Mouse (Mus musculus) liver, embryonic 12.5 days (tissue): ENCODE results near the gene Ankrd33. TPM values are rescaled to one million over a fixed set of nuclear protein-coding genes. Genes with fewer than 3 reads are reported as not detected.
"Not testable (repeated sequence)": the region's sequence is repeated elsewhere in the genome, so short reads cannot be mapped to it uniquely, and the experiment has no call there.

ENCODE experiments used
- ATAC-seq: fragments of 200-750 bp; cut with Nextera tagmentation; 2 replicates; pipeline ENCODE4 v1.8.0; 2017; ENCODE audit warnings: moderate number of reproducible peaks, mild to moderate bottlenecking, moderate library complexity
- H3K27ac ChIP-seq: fragments of 300-500 bp; sonication (generic); 2 replicates; pipeline ENCODE4 v1.5.1; 2016; ENCODE audit warnings: mild to moderate bottlenecking
- H3K27me3 ChIP-seq: fragments of 300-500 bp; sonication (generic); replicated peaks from 2 replicates; pipeline ENCODE4 v1.6.1; 2016; ENCODE audit warnings: mild to moderate bottlenecking, moderate library complexity
- H3K36me3 ChIP-seq: fragments of 300-500 bp; sonication (generic); 2 replicates; pipeline ENCODE4 v1.6.1; 2016; ENCODE audit warnings: mild to moderate bottlenecking, moderate library complexity
- H3K4me1 ChIP-seq: fragments of 300-500 bp; sonication (generic); 2 replicates; pipeline ENCODE4 v1.6.1; 2016
- H3K4me2 ChIP-seq: fragments of 300-500 bp; sonication (generic); 2 replicates; pipeline ENCODE4 v1.6.1; 2016; ENCODE audit warnings: mild to moderate bottlenecking, moderate library complexity
- H3K4me3 ChIP-seq: fragments of 300-500 bp; sonication (generic); 2 replicates; pipeline ENCODE4 v1.5.1; 2016; ENCODE audit warnings: mild to moderate bottlenecking, moderate library complexity
- H3K9ac ChIP-seq: fragments of 300-500 bp; sonication (generic); 2 replicates; pipeline ENCODE4 v1.6.1; 2016; ENCODE audit warnings: mild to moderate bottlenecking, moderate library complexity
- H3K9me3 ChIP-seq: fragments of 300-500 bp; sonication (generic); replicated peaks from 2 replicates; pipeline ENCODE4 v1.6.1; 2016; ENCODE audit warnings: mild to moderate bottlenecking, moderate library complexity
- WGBS: fragments of 180-500 bp; shearing (Covaris S2); methylation state at CpG from one replicate; pipeline ENCODE4 v1.1.7; 2016; ENCODE audit not compliant: insufficient replicate concordance; 5-methylcytosine and 5-hydroxymethylcytosine counted together
- polyA plus RNA-seq: library from polyadenylated mRNA; unstranded; fragments of >200 nt; fragmentation: Nextera tagmentation; extraction: Ambion mirVana; gene quantifications from 2 replicates; pipeline ENCODE4 v1.2.1, GENCODE M21; 2016

Ankrd33 gene
- polyA plus RNA-seq, 1 experiment from 2014 or later: not detected

DNA sequence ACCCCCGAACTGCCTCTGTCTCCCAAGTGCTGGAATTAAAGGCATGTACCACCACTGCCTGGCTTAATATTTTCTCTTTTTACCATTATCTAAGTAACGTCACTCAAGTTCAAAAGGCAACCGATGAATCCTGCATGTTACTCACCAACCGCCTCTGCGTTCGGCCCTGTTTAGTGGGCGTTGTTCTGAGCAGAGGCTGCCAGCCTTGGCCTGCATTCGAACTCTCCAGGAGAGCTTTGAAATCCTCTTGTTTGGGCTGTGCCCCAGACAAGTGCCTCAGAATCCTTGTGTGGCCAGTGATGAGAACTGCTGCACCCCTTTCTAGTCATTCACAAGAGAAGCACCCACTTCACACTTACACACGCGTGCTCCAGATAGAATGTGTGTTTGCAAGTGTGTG, 9.5 kb upstream of the Ankrd33 start:
- no peaks in the 10 kb centered on the region for H3K9me3 ChIP-seq
- no peak for ATAC-seq
- H3K4me3 ChIP-seq: no peak overlapping the region
- no peak overlapping the region for H3K4me2 ChIP-seq
- no peak overlapping the region for H3K27ac ChIP-seq
- H3K9ac ChIP-seq: no peak overlapping the region
- 79% methylated on average over 10 of the region's 10 CpGs for WGBS
- H3K4me1 ChIP-seq: 0 out of 2 replicates have a peak, but pooled peaks cover 3% of the 10 kb centered on the region
- H3K27me3 ChIP-seq: peaks cover 14% of the 10 kb centered on the region
- no peaks in the 10 kb centered on the region for H3K36me3 ChIP-seq

DNA sequence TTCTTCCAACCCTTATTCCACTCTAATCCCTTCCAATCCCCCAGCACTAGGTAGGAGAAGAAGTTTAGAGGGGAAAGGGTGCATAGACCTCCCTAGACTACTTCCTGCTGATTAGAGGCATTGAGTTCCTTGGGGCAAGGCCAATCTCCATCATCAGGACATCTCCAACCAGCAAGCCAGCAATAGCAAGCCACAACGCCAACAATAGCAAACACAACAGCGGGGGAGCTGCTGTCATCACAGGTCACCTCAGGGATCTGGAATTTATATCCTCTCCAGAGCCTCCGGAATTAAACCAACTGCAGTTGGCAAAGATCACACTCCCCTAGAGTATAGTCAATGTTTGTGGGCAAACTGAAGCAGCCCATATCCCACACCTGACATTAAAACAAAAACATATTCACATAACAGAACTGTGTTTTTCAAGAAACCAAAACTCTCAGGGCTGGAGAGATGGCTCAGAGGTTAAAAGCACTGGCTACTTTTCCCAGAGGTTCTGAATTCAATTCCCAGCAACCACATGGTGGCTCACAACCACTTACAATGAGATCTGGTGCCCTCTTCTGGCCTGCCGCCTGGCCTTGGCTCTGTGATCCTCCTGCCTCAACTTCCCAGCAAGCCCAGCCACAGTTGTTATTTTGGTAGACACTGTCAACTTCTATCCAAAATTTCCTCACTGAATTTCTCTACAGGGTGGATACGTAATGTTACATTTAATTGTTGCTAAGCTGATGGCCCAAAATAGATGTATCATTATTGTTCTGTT, 7.5 kb upstream of the Ankrd33 start:
- no peak overlapping the region for H3K4me3 ChIP-seq
- no peak overlapping the region for H3K4me2 ChIP-seq
- no peak for ATAC-seq
- 74% methylated on average over 5 of the region's 5 CpGs for WGBS
- H3K4me1 ChIP-seq: 0 out of 2 replicates have a peak, but pooled peaks cover 3% of the 10 kb centered on the region
- H3K27me3 ChIP-seq: peaks cover 20% of the 10 kb centered on the region
- H3K27ac ChIP-seq: no peak overlapping the region
- no peak overlapping the region for H3K9ac ChIP-seq
- no peaks in the 10 kb centered on the region for H3K9me3 ChIP-seq
- H3K36me3 ChIP-seq: no peaks in the 10 kb centered on the region

DNA sequence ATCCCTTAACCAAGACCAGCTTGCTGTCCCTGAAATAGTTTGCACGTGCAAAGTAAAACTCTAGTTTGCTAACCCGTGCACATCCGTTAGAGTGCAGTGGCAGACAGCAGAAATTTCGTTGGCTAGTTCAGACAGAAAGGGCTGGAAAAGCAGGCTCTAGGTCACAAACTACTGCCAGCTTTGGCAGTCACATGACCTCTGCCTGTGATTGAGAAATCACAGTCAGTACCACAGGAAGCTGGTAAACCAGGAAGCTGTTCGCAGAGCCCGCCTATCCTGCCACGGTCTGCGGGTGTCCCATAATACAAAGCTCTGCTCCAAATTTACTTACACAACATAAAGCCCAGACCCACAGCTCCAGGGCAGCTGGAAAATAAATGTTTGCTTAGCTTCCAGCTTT, 2.4 kb upstream of the Ankrd33 start:
- 0 out of 2 replicates have a peak overlapping the region, but pooled peaks have one; percentile 8 for H3K4me2 ChIP-seq

DNA sequence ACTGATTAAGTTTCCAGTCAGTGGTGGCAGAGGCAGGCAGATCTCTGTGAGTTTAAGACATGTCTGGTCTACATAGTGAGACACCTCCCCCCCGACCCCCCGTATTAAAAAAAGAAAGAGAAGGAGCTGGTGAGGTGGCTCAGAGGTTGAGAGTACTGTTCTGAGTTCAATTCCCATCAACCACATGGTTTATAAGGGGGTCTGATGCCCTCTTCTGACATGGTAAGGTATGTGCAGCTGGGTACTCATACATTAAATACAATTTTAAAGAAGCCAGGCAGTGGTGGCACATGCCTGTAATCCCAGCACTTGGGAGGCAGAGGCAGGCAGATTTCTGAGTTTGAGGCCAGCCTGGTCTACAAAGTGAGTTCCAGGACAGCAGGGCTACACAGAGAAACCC, 1.8 kb upstream of the Ankrd33 start:
- not testable (repeated sequence) for ATAC-seq, H3K4me1 ChIP-seq, H3K4me3 ChIP-seq, H3K36me3 ChIP-seq, H3K9me3 ChIP-seq, H3K27ac ChIP-seq, H3K9ac ChIP-seq, H3K4me2 ChIP-seq
- peaks cover 30% of the 10 kb centered on the region for H3K27me3 ChIP-seq
- 67% methylated on average over 2 of the region's 2 CpGs for WGBS

More for the DNA sequence above, 2.4 kb upstream of the Ankrd33 start:
- Histone ChIP-seq H3K4me3 (no peak overlapping the region), H3K9me3 (0 out of 2 replicates have a peak, but pooled peaks cover 4% of the 10 kb centered on the region), H3K9ac (no peak overlapping the region), H3K36me3 (no peaks in the 10 kb centered on the region), H3K4me1 (no peaks in the 10 kb centered on the region), H3K27me3 (peaks cover 27% of the 10 kb centered on the region), H3K27ac (no peak overlapping the region)
- 23% methylated on average over 8 of the region's 8 CpGs for WGBS
- no peak; the same call in 1 of the 2 replicates for ATAC-seq

DNA sequence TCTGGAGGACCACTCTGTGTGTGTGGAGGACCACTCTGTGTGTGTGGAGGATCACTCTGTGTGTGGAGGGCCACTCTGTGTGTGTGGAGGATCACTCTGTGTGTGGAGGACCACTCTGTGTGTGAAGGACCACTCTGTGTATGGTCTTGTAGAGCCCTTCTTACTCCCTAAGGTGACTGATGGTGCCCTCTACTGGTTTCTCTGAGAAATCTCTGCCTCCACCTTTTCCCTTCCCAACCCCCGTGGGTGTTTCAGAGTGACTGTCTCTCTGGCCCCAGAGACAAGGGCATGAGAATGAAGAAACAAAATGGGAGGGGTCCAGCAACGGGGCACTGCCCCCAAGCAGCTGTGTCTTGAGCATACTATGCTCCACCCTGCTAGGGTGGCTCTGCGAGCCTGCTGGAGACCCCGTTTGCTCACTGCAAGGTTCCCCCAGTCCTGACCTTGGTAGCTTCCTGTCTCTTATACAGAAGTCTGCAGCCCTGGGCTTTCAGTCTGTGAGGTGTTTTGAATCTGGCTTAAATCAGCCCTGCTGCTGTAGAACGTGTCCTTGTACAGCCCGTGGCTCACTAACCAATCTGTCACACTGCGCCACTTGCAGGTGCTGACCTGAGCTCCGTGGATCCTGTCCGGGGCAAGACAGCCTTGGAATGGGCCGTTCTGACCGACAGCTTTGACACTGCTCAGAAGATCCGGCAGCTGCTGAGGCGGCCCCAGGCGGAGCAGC, 3.0 kb downstream of the Ankrd33 start:
- Histone ChIP-seq H3K4me1 (no peaks in the 10 kb centered on the region), H3K36me3 (no peaks in the 10 kb centered on the region), H3K9me3 (0 out of 2 replicates have a peak, but pooled peaks cover 4% of the 10 kb centered on the region), H3K4me3 (no peak overlapping the region), H3K9ac (no peak overlapping the region), H3K27ac (no peak overlapping the region), H3K27me3 (peaks cover 42% of the 10 kb centered on the region), H3K4me2 (no peak overlapping the region)
- WGBS: 60% methylated on average over 14 of the region's 14 CpGs
- no peak for ATAC-seq

DNA sequence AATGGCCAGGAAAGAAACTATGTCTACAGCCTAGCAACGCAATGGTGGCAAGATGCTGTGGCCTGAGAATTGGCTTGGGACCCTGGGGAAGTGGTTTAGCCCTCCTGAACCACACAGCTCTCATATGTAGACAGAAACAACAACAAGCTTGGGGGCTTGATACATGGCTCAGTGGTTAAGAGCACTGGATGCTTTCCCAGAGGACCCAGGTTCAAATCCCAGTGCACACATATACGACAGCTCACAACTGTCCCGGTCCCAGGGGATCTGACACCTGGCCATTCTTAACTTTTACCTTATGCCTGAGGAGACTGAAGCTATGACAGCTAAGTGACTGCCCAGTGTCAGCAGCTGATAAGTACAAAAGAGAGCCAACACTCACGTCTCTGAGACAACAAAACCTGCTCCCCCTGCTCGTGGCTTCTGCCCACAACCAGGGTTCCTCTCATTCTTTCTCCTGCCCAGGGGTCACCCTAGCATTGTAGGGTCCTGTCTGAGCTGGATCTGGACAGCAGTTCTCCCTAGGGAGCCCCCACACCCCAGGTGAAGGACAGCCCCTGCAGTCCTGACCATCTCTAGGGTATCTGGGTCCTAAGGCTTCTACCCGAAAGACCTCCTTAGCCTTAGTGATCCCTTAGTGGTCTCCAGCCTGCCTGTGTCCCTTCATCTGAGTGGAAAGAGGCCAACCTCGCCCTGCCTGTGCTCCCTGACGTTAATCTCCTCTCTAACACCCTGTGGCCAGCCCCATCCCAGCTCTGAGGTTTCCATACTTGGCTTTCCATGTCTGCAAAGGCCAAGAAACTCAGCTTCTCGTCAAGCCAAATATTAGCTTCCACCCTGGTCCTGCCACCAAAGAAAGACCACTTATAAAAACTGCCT, 6.1 kb downstream of the Ankrd33 start:
- ATAC-seq: no peak
- H3K4me1 ChIP-seq: no peaks in the 10 kb centered on the region

DNA sequence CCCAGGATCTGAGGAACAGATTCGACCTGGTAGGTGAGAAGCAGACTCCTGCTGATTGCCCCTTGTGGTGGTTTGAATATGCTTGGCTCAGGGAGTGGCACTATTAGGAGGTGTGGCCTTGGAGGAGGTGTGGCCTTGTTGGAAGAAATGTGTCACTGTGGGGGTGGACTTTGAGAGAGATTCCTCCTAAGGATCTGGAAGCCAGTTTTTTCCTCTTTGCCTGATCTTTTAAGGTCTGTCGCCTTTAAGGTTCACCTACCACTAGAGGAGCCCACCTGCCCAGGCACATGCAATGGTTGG, 6.7 kb downstream of the Ankrd33 start:
- Histone ChIP-seq H3K9ac (no peak overlapping the region), H3K27ac (no peak overlapping the region), H3K4me1 (no peaks in the 10 kb centered on the region), H3K27me3 (peaks cover 56% of the 10 kb centered on the region), H3K4me3 (no peak overlapping the region), H3K4me2 (no peak overlapping the region), H3K36me3 (no peaks in the 10 kb centered on the region), H3K9me3 (no peaks in the 10 kb centered on the region; the same call in 1 of the 2 replicates)
- no peak for ATAC-seq
- 24% methylated on average over 2 of the region's 2 CpGs for WGBS

More for the DNA sequence above, 6.1 kb downstream of the Ankrd33 start:
- H3K9ac ChIP-seq: no peak overlapping the region
- H3K36me3 ChIP-seq: no peaks in the 10 kb centered on the region
- no peak overlapping the region for H3K4me2 ChIP-seq
- 52% methylated on average over 9 of the region's 9 CpGs for WGBS
- no peak overlapping the region for H3K27ac ChIP-seq
- peaks cover 50% of the 10 kb centered on the region for H3K27me3 ChIP-seq
- H3K9me3 ChIP-seq: no peaks in the 10 kb centered on the region; the same call in 1 of the 2 replicates
- no peak overlapping the region for H3K4me3 ChIP-seq

DNA sequence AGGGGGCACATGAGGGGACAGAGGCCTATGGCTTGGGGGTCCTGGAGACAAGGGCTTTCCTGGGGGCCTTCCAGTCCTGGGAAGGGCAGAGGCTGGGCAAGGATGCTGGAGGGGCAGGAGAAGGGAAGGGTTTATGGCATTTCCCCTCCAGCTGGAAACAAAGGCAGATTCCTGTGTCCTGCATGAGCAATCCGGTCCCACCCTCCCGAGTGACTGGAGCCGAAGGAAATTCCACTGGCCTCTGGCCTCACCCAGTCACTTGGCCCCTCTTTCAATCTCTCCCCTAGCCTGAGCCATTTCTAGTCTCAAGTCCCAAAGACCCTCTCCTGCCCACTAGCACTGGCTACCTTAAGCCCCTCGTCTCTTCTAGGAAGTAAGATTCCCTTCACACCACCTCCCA, 7.6 kb downstream of the Ankrd33 start:
- 60% methylated on average over 4 of the region's 4 CpGs for WGBS
- no peak overlapping the region for H3K9ac ChIP-seq
- no peak for ATAC-seq
- H3K4me3 ChIP-seq: no peak overlapping the region
- peaks cover 66% of the 10 kb centered on the region for H3K27me3 ChIP-seq
- no peak overlapping the region for H3K27ac ChIP-seq
- no peaks in the 10 kb centered on the region for H3K4me1 ChIP-seq
- no peaks in the 10 kb centered on the region for H3K36me3 ChIP-seq
- H3K4me2 ChIP-seq: no peak overlapping the region
- H3K9me3 ChIP-seq: no peaks in the 10 kb centered on the region; the same call in 1 of the 2 replicates

DNA sequence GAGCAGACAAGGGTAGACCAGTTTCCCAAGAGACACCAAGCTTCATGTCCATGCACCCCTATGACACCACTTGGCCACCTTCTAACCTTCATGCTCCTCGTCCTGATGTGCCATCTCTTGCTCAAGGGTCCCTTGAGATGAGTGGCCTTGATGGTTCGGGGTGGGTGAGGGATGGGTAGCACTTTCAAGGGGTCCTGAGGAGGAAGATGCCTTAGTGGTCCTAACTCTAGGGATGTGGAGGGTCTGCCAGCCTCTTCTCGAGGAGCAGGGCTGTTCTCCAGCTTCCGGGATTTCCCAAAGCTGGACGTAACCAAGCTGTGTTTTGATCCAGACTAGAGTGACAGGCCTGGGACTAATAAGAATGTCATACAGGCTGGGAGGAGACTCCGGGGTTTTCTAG, 10.0 kb downstream of the Ankrd33 start:
- no peak overlapping the region for H3K9ac ChIP-seq
- H3K4me2 ChIP-seq: no peak overlapping the region
- H3K4me1 ChIP-seq: 0 out of 2 replicates have a peak, but pooled peaks cover 7% of the 10 kb centered on the region
- WGBS: 77% methylated on average over 6 of the region's 6 CpGs
- H3K4me3 ChIP-seq: no peak overlapping the region
- H3K36me3 ChIP-seq: no peaks in the 10 kb centered on the region
- no peaks in the 10 kb centered on the region; the same call in 1 of the 2 replicates for H3K9me3 ChIP-seq
- peaks cover 74% of the 10 kb centered on the region for H3K27me3 ChIP-seq
- no peak for ATAC-seq
- no peak overlapping the region for H3K27ac ChIP-seq

DNA sequence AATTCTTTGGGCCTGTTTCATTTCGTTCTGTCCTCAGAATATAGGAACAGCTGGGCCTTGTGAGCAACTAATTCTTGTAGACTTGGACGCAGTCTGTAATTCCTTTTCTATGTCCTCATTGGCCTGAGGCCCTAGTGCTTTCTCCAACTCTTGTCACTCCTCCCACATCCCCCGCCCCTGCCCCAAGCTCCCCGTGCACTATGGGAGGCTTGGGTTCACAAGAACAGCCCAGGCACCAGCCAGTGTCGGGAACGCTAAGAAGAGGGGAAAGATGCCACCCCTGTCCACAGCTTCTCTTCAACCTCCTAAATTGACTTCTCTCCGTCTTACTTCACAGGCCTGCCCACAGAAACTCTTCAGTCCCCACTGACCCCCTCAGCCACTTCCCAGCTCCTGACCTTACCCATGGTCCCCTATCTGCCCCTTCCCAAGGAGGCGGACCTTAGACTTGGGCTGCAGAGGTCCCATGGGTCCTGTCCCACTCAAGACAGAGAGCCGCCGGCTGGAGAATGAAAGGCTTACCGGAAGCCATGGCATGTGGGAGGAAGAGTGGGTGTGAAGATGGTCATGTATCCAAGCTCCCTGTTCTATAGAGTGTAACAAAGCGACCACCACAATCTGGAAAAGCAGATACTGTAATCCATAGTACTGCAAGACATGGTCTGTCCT, 11.5 kb downstream of the Ankrd33 start:
- Histone ChIP-seq H3K27me3 (peaks cover 77% of the 10 kb centered on the region), H3K27ac (no peak overlapping the region)
- WGBS: 59% methylated on average over 12 of the region's 12 CpGs

More for the DNA sequence above, 11.5 kb downstream of the Ankrd33 start:
- Histone ChIP-seq H3K4me3 (no peak overlapping the region), H3K9me3 (no peaks in the 10 kb centered on the region; the same call in 1 of the 2 replicates), H3K9ac (no peak overlapping the region), H3K4me1 (0 out of 2 replicates have a peak, but pooled peaks cover 10% of the 10 kb centered on the region), H3K4me2 (no peak overlapping the region), H3K36me3 (no peaks in the 10 kb centered on the region)
- no peak for ATAC-seq
